Mouse (Mus musculus) urinary bladder, postnatal 14 days (tissue): ENCODE data around the gene Sdk2.

ENCODE experiments used
- DNase-seq: peaks from one replicate; pipeline ENCODE4 v3.0.0; 2021; ENCODE audit warnings: low spot score

The Sdk2 gene

GRCm38 (mm10) chr11:113764132-113764849, 302.6 kb downstream of the Sdk2 start:
- DNase-seq = no peak

DNA sequence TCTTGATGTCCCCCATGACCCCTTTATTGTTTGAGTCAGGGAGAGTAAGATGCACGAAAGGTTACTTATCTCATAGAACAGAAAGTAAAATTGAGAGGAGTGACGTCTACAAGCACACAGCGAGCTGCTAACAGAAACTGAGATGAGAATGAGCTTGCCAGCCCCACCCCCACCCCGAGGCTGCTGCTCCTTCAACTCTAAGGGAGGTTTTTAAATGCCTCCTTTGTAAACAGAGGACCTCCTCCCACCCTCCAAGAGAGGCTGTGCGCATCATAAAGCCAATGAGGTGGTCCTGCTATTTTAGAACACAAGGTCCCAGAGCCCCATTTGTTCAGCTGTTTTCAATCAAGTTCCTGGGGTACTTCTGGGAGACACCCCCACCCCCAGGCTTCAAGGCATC, 303.4 kb downstream of the Sdk2 start:
- DNase-seq = no peak

GRCm38 (mm10) chr11:113762136-113762797, 304.6 kb downstream of the Sdk2 start:
- DNase-seq = no peak

DNA sequence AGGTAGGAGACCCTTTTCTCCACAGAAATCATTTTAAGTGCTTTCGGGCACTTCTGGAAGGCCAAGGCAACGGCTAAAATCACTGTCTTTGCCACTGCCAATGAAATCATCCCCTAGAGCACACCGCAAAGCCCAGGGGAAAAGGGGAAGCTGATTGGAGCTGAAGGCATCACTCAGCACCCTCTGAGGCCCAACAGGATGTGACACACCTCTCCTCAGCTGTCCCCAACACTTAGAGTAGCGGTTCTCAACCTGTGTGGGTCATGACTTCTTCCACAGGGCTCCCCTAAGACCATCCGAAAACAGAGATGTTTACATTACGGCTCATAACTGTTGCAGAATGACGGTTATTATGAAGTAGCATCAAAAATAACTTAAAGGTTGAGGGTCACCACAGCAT, 305.2 kb downstream of the Sdk2 start:
- DNase-seq = no peak

DNA sequence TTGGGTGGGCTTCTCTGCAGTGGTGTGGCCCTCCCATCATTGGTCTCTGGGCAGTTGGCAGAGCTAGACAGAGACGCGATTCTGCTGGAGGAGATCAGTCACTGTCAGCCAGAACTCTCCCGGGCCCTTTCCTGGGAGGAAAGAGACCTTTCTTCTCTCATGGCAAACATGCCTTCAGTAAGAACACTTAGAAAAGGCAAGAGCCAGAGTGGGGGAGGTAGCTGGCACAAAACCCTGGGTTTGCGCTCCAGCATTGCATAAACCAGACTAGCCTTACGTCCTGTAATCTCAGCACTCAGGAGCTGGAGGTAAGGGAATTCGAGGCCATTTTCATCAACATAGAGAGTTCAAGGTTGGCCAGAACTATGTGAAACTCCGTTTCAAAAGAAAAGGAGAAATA, 306.4 kb downstream of the Sdk2 start:
- no peak for DNase-seq

DNA sequence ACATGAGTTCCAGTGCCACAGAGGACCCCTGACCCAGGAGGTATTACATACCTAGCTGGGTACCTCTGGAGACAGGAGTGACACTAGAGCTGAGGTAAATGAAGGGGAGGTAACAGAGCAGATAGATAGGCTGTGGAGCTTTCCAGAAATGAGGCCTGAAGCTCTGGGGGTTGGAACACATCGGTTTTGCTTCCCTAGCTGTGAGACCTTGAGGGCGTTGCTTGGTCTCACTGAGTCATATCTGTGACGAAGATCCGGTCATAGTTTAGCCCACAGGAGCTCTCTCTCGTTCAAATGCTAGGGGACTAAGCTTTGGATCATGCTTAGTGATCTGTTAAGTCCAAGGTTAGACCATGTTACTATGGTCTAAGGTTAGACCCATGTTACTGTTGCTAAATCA, 308.0 kb downstream of the Sdk2 start:
- DNase-seq = no peak

DNA sequence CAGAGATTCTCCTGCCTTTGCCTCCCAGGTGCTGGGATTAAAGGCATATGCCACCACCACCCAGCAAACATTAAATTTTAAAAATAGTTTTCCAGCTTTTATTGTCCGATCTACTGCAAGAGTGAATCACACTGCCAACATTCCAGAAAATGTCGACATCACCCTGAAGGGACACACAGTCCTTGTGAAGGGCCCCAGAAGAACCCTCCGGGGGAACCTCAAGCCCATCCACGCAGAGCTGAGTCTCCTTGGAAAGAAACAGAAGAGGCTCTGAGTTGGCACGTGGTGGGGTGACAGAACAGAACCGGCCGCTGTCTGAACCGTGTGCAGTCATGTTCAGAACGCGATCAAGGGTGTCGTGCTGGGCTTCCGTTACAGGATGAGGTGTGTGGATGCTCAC, 310.3 kb downstream of the Sdk2 start:
- DNase-seq = no peak

- no peak for DNase-seq
Observed at GRCm38 (mm10) chr11:113755878-113756277, 311.0 kb downstream of the Sdk2 start.

GRCm38 (mm10) chr11:113754845-113755244, 312.0 kb downstream of the Sdk2 start:
- no peak for DNase-seq

GRCm38 (mm10) chr11:113752685-113753430, 314.0 kb downstream of the Sdk2 start:
- no peak for DNase-seq

- no peak for DNase-seq
Observed at GRCm38 (mm10) chr11:113752158-113752661, 314.6 kb downstream of the Sdk2 start.

- DNase-seq = peak; percentile 87
Observed at GRCm38 (mm10) chr11:113751484-113752084, 315.3 kb downstream of the Sdk2 start, which contains the start of gene Cdc42ep4. Gene Cdc42ep4, minus strand, starts transcription at chr11:113751881.

DNA sequence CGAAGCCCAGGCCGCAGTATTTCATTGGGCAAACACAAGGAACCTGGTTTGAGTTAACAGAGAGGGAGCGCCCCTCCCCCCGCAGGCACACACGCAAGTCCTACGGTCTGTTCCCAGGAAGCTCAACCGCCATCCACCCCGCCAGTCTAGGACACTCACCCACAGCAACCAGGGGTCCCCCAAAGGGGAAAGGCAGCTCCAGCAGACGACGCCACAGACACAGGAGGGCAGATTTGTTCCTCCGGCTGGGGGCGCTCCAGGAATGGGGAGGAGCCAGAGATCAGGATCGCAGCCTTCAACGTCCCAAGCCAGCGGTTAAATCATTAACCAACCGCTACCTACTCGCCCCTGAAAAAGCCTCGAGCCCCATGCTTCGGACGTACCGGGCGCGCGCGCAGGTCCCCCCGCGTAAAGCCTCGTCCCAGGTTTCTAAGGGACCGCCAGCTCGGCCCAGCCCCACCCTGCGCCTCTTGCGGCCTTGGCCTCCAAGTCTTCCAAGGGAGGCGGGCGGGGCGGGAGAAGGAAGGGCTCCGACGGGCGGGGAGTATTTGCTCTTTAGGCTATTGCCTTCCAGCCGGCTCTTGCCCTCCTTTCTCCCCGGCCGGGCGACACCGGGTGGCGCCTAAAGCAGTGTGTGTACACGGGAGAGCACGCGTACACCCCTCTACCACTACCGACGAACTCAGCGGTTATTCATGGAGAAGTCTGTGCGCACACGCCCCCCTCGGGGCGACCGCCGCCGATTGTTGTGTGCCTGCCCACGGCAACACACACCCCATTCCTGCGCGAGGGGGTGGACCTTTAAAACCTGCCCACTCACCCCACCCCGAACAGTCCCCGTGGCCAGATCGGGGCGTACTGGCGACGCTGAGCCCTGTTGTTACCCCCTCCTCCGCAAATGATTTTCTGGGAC, 316.0 kb downstream of the Sdk2 start:
- peak; percentile 79 for DNase-seq

- no peak for DNase-seq
Observed at GRCm38 (mm10) chr11:113749749-113750351, 317.0 kb downstream of the Sdk2 start.

- peak; percentile 73 for DNase-seq
Observed at GRCm38 (mm10) chr11:113748797-113749521, 317.9 kb downstream of the Sdk2 start.

DNA sequence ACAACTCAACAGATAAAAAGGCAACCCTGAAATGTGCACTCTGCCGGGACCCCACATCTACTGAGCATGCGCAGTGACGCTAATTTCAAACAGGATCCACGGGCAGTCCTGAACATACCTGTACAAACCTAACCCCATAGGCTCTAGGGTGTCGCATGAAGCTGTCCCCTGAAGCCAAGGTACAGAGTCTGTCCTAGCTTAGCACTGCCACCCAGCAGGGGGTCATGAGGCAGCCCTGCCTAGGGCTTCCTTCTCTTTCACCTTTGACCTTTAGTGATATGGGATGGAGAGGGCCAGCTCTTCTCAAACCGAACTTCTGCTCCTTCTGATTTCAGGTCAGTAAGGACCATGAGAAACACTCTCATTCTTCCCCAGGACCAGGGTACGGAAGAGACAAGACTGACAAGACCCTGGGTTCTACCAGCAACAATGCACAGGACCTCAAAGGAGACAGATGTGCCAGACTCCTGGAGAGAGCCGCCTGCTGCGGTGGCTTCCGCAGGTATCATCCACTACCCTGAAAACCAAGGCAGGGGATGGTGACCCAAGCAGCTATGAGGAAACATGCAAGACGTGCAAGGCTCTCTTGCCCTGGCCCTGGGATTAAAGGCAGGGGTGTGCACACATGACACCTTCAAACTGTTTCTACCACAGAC, 319.0 kb downstream of the Sdk2 start:
- no peak for DNase-seq

DNA sequence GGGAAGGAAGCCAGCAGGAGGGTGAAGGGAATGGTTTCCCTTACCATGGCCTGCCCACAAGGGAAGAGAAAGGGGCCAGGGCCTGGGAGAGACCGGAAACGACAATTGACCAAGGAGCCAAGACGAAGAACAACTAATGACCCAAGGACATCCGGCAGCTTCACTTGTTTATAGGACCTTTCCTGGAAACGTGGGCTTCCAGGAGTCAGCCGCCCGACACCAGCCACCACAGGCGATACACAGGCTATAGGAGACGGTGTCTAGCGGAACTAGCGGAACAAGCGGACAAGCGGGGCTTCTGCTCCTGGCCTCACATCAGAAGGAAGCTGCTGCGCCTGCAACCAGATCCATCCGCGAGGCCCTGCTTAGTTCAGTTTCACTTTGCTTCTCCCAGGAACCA, 319.8 kb downstream of the Sdk2 start:
- DNase-seq = no peak

DNA sequence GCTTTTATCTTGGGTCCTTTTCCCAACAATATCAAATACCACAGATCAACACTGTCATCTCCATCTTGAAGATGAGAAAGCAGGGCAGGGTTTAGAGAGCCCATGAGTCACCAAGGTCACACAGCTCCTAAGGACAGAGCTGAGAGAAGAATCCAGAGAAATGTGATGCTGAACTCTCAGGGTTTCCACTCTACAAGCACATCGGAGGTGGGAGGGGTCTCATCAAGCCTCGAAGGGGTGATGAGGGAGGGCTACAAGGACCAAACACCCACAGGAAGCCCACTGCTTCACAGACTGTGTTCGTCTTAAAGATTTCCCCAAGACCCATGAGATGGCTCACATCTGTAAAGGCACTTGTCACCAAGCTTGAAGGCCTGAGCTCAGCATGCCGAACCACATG, 320.9 kb downstream of the Sdk2 start:
- no peak for DNase-seq

GRCm38 (mm10) chr11:113742998-113743397, 323.8 kb downstream of the Sdk2 start:
- no peak for DNase-seq

DNA sequence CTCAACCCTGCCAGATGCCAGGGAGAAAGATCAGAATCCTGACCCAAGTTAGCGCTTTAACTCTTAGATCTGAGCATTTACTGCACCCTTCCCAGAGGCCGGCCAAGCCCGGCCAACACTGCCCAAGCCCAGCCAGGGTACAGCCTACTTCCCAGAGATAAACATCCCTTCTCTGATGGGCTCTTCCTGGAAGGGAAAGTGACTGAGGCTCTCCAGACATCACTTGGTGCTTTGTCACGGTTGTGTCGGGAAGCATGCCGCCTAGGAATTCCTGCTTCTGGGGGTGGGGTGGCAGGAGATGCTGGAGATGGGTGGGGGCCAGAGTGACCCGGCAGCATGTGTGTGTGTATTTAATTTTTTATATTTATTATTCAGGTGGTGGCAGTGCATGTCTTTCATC, 326.7 kb downstream of the Sdk2 start:
- no peak for DNase-seq
